Mouse (Mus musculus) forebrain, embryonic 11.5 days (tissue): ENCODE results near the gene Dmrta2. TPM values are rescaled to one million over a fixed set of nuclear protein-coding genes. Genes with fewer than 3 reads are reported as not detected.

Source experiments
- ATAC-seq: fragments of 200-750 bp; cut with Nextera tagmentation; replicated peaks from 2 replicates; pipeline ENCODE4 v1.8.0; 2017; ENCODE audit warnings: moderate TSS enrichment; ENCODE audit not compliant: low FRiP score
- DNase-seq: peaks from one replicate; pipeline ENCODE4 v3.0.0-alpha.2; 2017; ENCODE audit warnings: low spot score
- H3K27ac ChIP-seq: fragments of 300-500 bp; sonication (generic); 2 replicates; pipeline ENCODE4 v1.5.1; 2014; ENCODE audit warnings: low read depth, low read length
- H3K27me3 ChIP-seq: fragments of 300-500 bp; sonication (generic); 2 replicates; pipeline ENCODE4 v1.6.1; 2014; ENCODE audit warnings: mild to moderate bottlenecking, low read length, mixed read lengths; ENCODE audit not compliant: control insufficient read depth, insufficient read depth
- H3K36me3 ChIP-seq: fragments of 300-500 bp; sonication (generic); 2 replicates; pipeline ENCODE4 v1.6.1; 2014; ENCODE audit warnings: mild to moderate bottlenecking, low read length, moderate library complexity, mixed read lengths; ENCODE audit not compliant: control insufficient read depth, insufficient read depth
- H3K4me1 ChIP-seq: fragments of 300-500 bp; sonication (generic); replicated peaks from 2 replicates; pipeline ENCODE4 v1.6.1; 2014; ENCODE audit warnings: low read length, mixed read lengths; ENCODE audit not compliant: control insufficient read depth, insufficient read depth
- H3K4me2 ChIP-seq: fragments of 300-500 bp; sonication (generic); 2 replicates; pipeline ENCODE4 v1.6.1; 2014; ENCODE audit warnings: low read depth, mild to moderate bottlenecking, low read length, moderate library complexity, mixed read lengths; ENCODE audit not compliant: severe bottlenecking
- H3K4me3 ChIP-seq: fragments of 300-500 bp; sonication (generic); 2 replicates; pipeline ENCODE4 v1.5.1; 2014; ENCODE audit warnings: low read depth, low read length
- H3K9ac ChIP-seq: fragments of 300-500 bp; sonication (generic); 2 replicates; pipeline ENCODE4 v1.6.1; 2014; ENCODE audit warnings: low read length
- H3K9me3 ChIP-seq: fragments of 300-500 bp; sonication (generic); 2 replicates; pipeline ENCODE4 v1.6.1; 2016; ENCODE audit warnings: low read length, mixed read lengths; ENCODE audit not compliant: control insufficient read depth
- WGBS: fragments of 180-500 bp; shearing (Covaris S2); extraction: QIAGEN DNeasy Blood & Tissue Kit; methylation state at CpG from one replicate; pipeline ENCODE4 v1.1.7; 2014; 5-methylcytosine and 5-hydroxymethylcytosine counted together
- polyA plus RNA-seq: library from polyadenylated mRNA; unstranded; fragments of >200 nt; fragmentation: Nextera tagmentation; extraction: Ambion mirVana; gene quantifications from 2 replicates; pipeline ENCODE4 v1.2.1, GENCODE M21; 2014

Gene Dmrta2
- polyA plus RNA-seq, 1 experiment from 2014 or later = 12.5 TPM

GRCm38 (mm10) chr4:110028461-110029188 is 50.8 kb downstream of the Dmrta2 start:
- H3K27me3 ChIP-seq = no peaks in the 10 kb centered on the region
- no peaks in the 10 kb centered on the region for H3K36me3 ChIP-seq
- ATAC-seq (peak; percentile 79; the same call in 1 of the 2 replicates), DNase-seq (peak; percentile 64)
- no peak overlapping the region for H3K4me2 ChIP-seq
- WGBS = 57% methylated on average over 6 of the region's 6 CpGs
- no peak overlapping the region for H3K27ac ChIP-seq
- no peak overlapping the region for H3K4me3 ChIP-seq
- no peaks in the 10 kb centered on the region for H3K4me1 ChIP-seq
- H3K9ac ChIP-seq = no peak overlapping the region
- H3K9me3 ChIP-seq = no peaks in the 10 kb centered on the region

- Histone ChIP-seq H3K4me2 (no peak overlapping the region), H3K4me3 (no peak overlapping the region), H3K27me3 (no peaks in the 10 kb centered on the region), H3K4me1 (no peaks in the 10 kb centered on the region), H3K27ac (no peak overlapping the region), H3K9me3 (no peaks in the 10 kb centered on the region), H3K9ac (no peak overlapping the region), H3K36me3 (no peaks in the 10 kb centered on the region)
- DNase-seq (no peak), ATAC-seq (no peak)
- WGBS = 95% methylated on average over 1 of the region's 1 CpGs
These were observed 51.6 kb downstream of the Dmrta2 start for GRCm38 (mm10) chr4:110029446-110029845.
